Mouse (Mus musculus): ENCODE measurements at regions not wholly inside any gene's neighbourhood (a gene's known extent, or its start where the extent isn't known, plus 50 kb on each side); places are given as distances from the start of the nearest gene placed in this dataset.

DNA sequence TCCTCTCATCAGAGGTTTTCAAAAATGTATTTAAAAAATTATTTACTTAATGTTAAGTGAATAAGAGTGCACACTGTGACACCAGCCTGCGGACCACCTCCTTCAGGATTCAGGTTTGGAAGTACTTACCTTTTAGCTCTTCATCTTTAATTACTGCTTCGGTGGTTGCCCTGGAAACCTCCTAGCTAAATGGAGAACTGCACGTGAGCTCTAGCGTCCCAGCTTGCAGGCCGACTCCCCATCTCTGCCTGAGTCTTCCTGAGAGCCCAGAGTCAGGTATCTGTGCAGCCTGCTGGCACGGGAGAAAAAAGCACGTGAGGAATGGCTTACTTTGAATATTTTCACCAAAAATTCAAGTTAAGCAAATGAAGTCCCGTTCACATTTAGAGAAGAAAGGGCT is 207.5 kb upstream of the Klf14 start:
- no peak overlapping the region for H3K4me2 ChIP-seq (ENCODE audit: low read length)
- no peaks in the 10 kb centered on the region for H3K36me3 ChIP-seq (ENCODE audit: control insufficient read depth, insufficient read depth, low read length)
- H3K4me1 ChIP-seq (ENCODE audit: control insufficient read depth, insufficient read depth, low read depth, low read length): peaks cover 4% of the 10 kb centered on the region
- H3K27ac ChIP-seq (ENCODE audit: low read depth, low read length): no peak overlapping the region
- no peak for ATAC-seq
- H3K9ac ChIP-seq (ENCODE audit: low read depth, low read length): no peak overlapping the region
- H3K27me3 ChIP-seq (replicated peaks; ENCODE audit: control insufficient read depth, insufficient read depth, low read length): no peaks in the 10 kb centered on the region
- 58% methylated on average over 8 of the region's 8 CpGs for WGBS
- H3K9me3 ChIP-seq (ENCODE audit: control insufficient read depth, low read length): no peaks in the 10 kb centered on the region; the same call in 1 of the 2 replicates
- H3K4me3 ChIP-seq (ENCODE audit: low read length): no peak overlapping the region

DNA sequence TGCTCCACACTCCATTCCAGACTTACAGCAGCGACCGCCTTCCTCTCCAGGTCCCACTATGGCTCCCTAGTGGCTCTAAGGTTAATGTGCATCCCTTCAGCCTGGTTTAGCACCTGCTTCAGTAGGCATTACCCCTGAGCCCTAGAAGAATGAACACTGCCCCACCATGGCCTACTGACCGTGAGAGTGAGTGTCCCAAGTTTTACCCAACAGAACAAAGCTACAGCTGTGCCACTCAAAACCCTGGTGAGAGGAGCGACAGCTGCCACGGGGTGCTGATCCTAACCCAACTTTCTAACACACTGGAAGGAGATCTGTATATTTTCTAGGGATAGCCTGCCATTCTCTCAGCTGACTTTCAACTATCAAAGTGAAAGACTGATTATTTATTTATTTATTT is 208.9 kb upstream of the Klf14 start:
- no peaks in the 10 kb centered on the region; the same call in 1 of the 2 replicates for H3K9me3 ChIP-seq (ENCODE audit: control insufficient read depth, low read length)
- no peak overlapping the region for H3K27ac ChIP-seq (ENCODE audit: low read depth, low read length)
- no peaks in the 10 kb centered on the region for H3K4me1 ChIP-seq (ENCODE audit: control insufficient read depth, insufficient read depth, low read depth, low read length)
- no peak overlapping the region for H3K4me3 ChIP-seq (ENCODE audit: low read length)
- no peak for ATAC-seq
- H3K36me3 ChIP-seq (ENCODE audit: control insufficient read depth, insufficient read depth, low read length): no peaks in the 10 kb centered on the region
- no peak overlapping the region for H3K9ac ChIP-seq (ENCODE audit: low read depth, low read length)
- H3K27me3 ChIP-seq (replicated peaks; ENCODE audit: control insufficient read depth, insufficient read depth, low read length): no peaks in the 10 kb centered on the region
- 85% methylated on average over 5 of the region's 5 CpGs for WGBS
- no peak overlapping the region for H3K4me2 ChIP-seq (ENCODE audit: low read length)

DNA sequence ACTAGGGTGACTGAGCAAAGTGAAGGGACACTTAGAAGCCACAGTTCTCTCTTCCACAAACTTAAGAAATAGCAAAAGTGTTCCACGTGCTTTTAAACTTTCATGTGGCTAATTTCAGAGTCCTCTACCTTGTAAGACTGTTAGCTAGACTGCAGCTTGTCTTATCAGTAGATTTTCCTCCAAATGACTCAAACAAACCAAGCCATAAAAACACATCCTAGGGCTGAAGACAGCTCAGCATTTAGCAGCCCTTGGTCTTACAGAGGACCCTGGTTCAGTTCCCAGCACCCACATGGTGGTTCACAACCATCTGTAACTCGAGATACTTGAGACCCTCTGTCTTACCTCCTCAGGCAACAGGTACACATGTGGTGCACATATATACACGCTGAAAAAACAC is 209.9 kb upstream of the Klf14 start:
- H3K9ac ChIP-seq (ENCODE audit: low read depth, low read length): no peak overlapping the region
- no peak for ATAC-seq
- 88% methylated on average over 3 of the region's 3 CpGs for WGBS

GRCm38 (mm10) chr6:31169343-31169742 is 210.5 kb upstream of the Klf14 start:
- Histone ChIP-seq H3K9ac (ENCODE audit: low read depth, low read length) (no peak overlapping the region), H3K4me2 (ENCODE audit: low read length) (no peak overlapping the region), H3K36me3 (ENCODE audit: control insufficient read depth, insufficient read depth, low read length) (no peaks in the 10 kb centered on the region), H3K27ac (ENCODE audit: low read depth, low read length) (no peak overlapping the region), H3K4me3 (ENCODE audit: low read length) (no peak overlapping the region), H3K9me3 (ENCODE audit: control insufficient read depth, low read length) (no peaks in the 10 kb centered on the region; the same call in 1 of the 2 replicates), H3K4me1 (ENCODE audit: control insufficient read depth, insufficient read depth, low read depth, low read length) (no peaks in the 10 kb centered on the region), H3K27me3 (replicated peaks; ENCODE audit: control insufficient read depth, insufficient read depth, low read length) (no peaks in the 10 kb centered on the region)
- no peak for ATAC-seq
- 90% methylated on average over 9 of the region's 9 CpGs for WGBS

More for the DNA sequence above, 209.9 kb upstream of the Klf14 start:
- Histone ChIP-seq H3K27me3 (replicated peaks; ENCODE audit: control insufficient read depth, insufficient read depth, low read length) (no peaks in the 10 kb centered on the region), H3K4me2 (ENCODE audit: low read length) (no peak overlapping the region), H3K27ac (ENCODE audit: low read depth, low read length) (no peak overlapping the region), H3K36me3 (ENCODE audit: control insufficient read depth, insufficient read depth, low read length) (no peaks in the 10 kb centered on the region), H3K4me1 (ENCODE audit: control insufficient read depth, insufficient read depth, low read depth, low read length) (no peaks in the 10 kb centered on the region), H3K9me3 (ENCODE audit: control insufficient read depth, low read length) (no peaks in the 10 kb centered on the region; the same call in 1 of the 2 replicates), H3K4me3 (ENCODE audit: low read length) (no peak overlapping the region)

DNA sequence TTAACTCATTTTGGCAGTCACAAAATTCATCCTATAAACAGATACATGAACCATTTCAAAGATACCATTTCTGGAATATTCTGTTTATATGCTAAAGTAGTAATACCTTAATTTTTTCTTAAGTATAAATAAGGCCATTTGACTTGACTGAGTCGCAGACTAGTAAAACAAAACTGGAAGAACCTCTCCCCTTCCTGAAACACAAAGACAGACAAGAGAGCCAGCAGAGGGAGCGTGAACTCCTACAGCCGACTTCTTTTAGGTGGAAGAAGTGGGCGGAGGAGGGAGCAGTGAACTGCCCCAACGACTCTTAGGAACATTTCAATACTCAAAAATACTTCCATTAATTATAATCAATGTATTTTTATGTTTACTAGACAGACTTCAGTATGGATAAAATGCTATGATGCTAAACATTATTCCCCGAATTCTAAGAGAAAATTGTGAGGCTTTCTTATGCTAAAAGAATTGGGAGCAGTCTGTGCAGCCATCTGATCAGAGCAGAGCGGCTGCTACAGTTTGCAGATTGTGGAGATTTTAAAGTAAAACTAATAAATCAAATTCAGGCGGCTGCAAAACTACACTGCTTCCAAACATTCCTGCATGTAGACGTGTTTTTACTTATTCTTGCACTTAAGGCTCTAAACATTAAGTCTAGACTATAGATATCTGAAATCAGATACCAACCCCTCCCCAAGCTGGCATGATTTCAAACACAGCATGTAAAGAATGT is 211.2 kb upstream of the Klf14 start:
- 63% methylated on average over 9 of the region's 9 CpGs for WGBS
- Histone ChIP-seq H3K36me3 (ENCODE audit: control insufficient read depth, insufficient read depth, low read length) (no peaks in the 10 kb centered on the region), H3K27me3 (replicated peaks; ENCODE audit: control insufficient read depth, insufficient read depth, low read length) (no peaks in the 10 kb centered on the region), H3K4me1 (ENCODE audit: control insufficient read depth, insufficient read depth, low read depth, low read length) (no peaks in the 10 kb centered on the region), H3K27ac (ENCODE audit: low read depth, low read length) (no peak overlapping the region), H3K9me3 (ENCODE audit: control insufficient read depth, low read length) (no peaks in the 10 kb centered on the region; the same call in 1 of the 2 replicates), H3K9ac (ENCODE audit: low read depth, low read length) (no peak overlapping the region), H3K4me2 (ENCODE audit: low read length) (no peak overlapping the region), H3K4me3 (ENCODE audit: low read length) (no peak overlapping the region)
- ATAC-seq: no peak

DNA sequence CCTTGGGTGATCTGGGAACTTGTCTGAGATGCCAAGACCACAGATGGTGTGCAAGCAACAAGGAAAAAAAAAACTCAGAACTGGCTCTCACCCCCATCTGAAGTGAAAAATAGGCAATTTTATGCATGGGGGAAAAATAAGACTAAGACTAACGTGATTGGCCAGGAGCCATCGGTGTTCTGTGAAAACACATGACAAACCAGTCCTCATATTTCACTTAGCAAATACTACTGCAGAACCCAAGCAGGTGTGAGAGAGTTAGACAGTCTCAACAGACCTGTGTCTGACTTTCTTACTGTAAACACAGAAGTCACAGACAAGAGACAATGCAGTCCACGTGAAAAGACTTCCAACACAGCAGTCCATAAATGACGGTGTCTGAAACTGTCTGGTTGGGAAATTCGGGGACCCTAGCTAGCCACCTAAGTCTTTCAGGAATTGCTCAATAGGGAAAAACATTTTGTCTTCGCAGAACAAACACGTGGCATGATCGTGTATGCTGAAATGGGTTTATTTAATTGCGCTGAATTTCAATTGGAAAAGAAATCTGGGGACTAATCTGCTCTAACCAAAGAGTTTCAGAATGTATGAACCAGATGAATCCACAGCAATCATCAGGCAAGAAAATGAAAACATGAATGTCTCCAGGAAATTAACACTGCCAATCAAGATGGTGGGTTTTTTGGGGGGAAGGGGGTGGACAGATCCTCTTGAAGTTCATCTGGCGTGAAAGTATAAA is 213.1 kb upstream of the Klf14 start:
- ATAC-seq: no peak
- Histone ChIP-seq H3K27ac (ENCODE audit: low read depth, low read length) (no peak overlapping the region), H3K36me3 (ENCODE audit: control insufficient read depth, insufficient read depth, low read length) (no peaks in the 10 kb centered on the region), H3K4me2 (ENCODE audit: low read length) (no peak overlapping the region), H3K9ac (ENCODE audit: low read depth, low read length) (no peak overlapping the region), H3K27me3 (replicated peaks; ENCODE audit: control insufficient read depth, insufficient read depth, low read length) (no peaks in the 10 kb centered on the region), H3K9me3 (ENCODE audit: control insufficient read depth, low read length) (no peaks in the 10 kb centered on the region; the same call in 1 of the 2 replicates), H3K4me1 (ENCODE audit: control insufficient read depth, insufficient read depth, low read depth, low read length) (no peaks in the 10 kb centered on the region), H3K4me3 (ENCODE audit: low read length) (no peak overlapping the region)
- 79% methylated on average over 10 of the region's 10 CpGs for WGBS

GRCm38 (mm10) chr6:31175769-31176168 is 216.9 kb upstream of the Klf14 start:
- 74% methylated on average over 6 of the region's 6 CpGs for WGBS
- ATAC-seq: no peak
- Histone ChIP-seq H3K4me3 (ENCODE audit: low read length) (no peak overlapping the region), H3K27me3 (replicated peaks; ENCODE audit: control insufficient read depth, insufficient read depth, low read length) (no peaks in the 10 kb centered on the region), H3K4me2 (ENCODE audit: low read length) (no peak overlapping the region), H3K36me3 (ENCODE audit: control insufficient read depth, insufficient read depth, low read length) (no peaks in the 10 kb centered on the region), H3K9me3 (ENCODE audit: control insufficient read depth, low read length) (no peaks in the 10 kb centered on the region), H3K4me1 (ENCODE audit: control insufficient read depth, insufficient read depth, low read depth, low read length) (no peaks in the 10 kb centered on the region), H3K9ac (ENCODE audit: low read depth, low read length) (no peak overlapping the region), H3K27ac (ENCODE audit: low read depth, low read length) (no peak overlapping the region)

DNA sequence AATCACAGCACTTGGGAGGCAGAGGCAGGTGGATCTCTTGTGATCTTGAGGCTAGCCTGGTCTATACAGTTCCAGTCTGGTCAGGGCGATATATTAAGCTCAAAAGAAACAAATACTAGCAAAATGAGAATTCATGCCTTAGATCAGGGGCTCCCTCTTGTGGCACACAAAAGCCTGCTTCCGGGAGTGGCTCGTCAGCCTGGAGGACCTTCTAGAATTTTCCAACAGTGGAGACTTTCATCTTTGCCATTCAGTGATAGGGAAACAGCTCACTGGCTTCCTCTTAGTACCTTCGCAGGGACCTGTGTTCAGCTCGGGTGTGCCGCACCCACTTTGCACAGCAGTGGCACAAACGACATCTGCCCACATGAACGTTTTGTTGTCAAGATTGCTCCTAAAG is 217.5 kb upstream of the Klf14 start:
- Histone ChIP-seq H3K4me1 (ENCODE audit: control insufficient read depth, insufficient read depth, low read depth, low read length) (no peaks in the 10 kb centered on the region), H3K36me3 (ENCODE audit: control insufficient read depth, insufficient read depth, low read length) (no peaks in the 10 kb centered on the region), H3K9ac (ENCODE audit: low read depth, low read length) (no peak overlapping the region), H3K27me3 (replicated peaks; ENCODE audit: control insufficient read depth, insufficient read depth, low read length) (no peaks in the 10 kb centered on the region), H3K4me2 (ENCODE audit: low read length) (no peak overlapping the region), H3K4me3 (ENCODE audit: low read length) (no peak overlapping the region), H3K9me3 (ENCODE audit: control insufficient read depth, low read length) (no peaks in the 10 kb centered on the region), H3K27ac (ENCODE audit: low read depth, low read length) (no peak overlapping the region)
- WGBS: 81% methylated on average over 8 of the region's 8 CpGs
- no peak for ATAC-seq

- H3K9ac ChIP-seq (ENCODE audit: low read depth, low read length): no peak overlapping the region
- WGBS: 96% methylated on average over 1 of the region's 1 CpGs
- ATAC-seq: no peak
- no peak overlapping the region for H3K4me2 ChIP-seq (ENCODE audit: low read length)
- no peaks in the 10 kb centered on the region for H3K9me3 ChIP-seq (ENCODE audit: control insufficient read depth, low read length)
- no peaks in the 10 kb centered on the region for H3K4me1 ChIP-seq (ENCODE audit: control insufficient read depth, insufficient read depth, low read depth, low read length)
- H3K4me3 ChIP-seq (ENCODE audit: low read length): no peak overlapping the region
- H3K27ac ChIP-seq (ENCODE audit: low read depth, low read length): no peak overlapping the region
- H3K36me3 ChIP-seq (ENCODE audit: control insufficient read depth, insufficient read depth, low read length): no peaks in the 10 kb centered on the region
- H3K27me3 ChIP-seq (replicated peaks; ENCODE audit: control insufficient read depth, insufficient read depth, low read length): no peaks in the 10 kb centered on the region
Observed at GRCm38 (mm10) chr6:31176831-31177230, 218.0 kb upstream of the Klf14 start.

Measured in hindbrain, embryonic 16.5 days (tissue).